Mouse (Mus musculus): ENCODE data around the gene Atg2b. TPM values are rescaled to one million over a fixed set of nuclear protein-coding genes. Genes with fewer than 3 reads are reported as not detected.

Gene Atg2b
- polyA plus RNA-seq, 1 experiment from 2014 or later = 8.4 TPM

- no peak overlapping the region for H3K4me3 ChIP-seq (replicated peaks; ENCODE audit: low read depth, low read length)
- no peaks in the 10 kb centered on the region for H3K9me3 ChIP-seq (replicated peaks; ENCODE audit: low read length)
- H3K9ac ChIP-seq (ENCODE audit: low read depth, low read length) = no peak overlapping the region
- DNase-seq (ENCODE audit: low spot score) (no peak), ATAC-seq (replicated peaks; ENCODE audit: low FRiP score, low read depth) (no peak)
- no peaks in the 10 kb centered on the region for H3K27me3 ChIP-seq (ENCODE audit: insufficient read depth, low read length)
- no peaks in the 10 kb centered on the region; the same call in 1 of the 2 replicates for H3K36me3 ChIP-seq (ENCODE audit: insufficient read depth, low read length)
- no peak for TF ChIP-seq CTCF (IDR thresholded peaks at IDR 0.05; ENCODE audit: low read depth)
- H3K27ac ChIP-seq = no peak overlapping the region
- peaks cover 2% of the 10 kb centered on the region; the same call in 1 of the 2 replicates for H3K4me1 ChIP-seq (replicated peaks; ENCODE audit: insufficient read depth, low read length)
- 89% methylated on average over 12 of the region's 12 CpGs for WGBS
- H3K4me2 ChIP-seq (ENCODE audit: low read length) = no peak overlapping the region
Measured at GRCm38 (mm10) chr12:105700433-105700832, 15.4 kb upstream of the Atg2b start.

DNA sequence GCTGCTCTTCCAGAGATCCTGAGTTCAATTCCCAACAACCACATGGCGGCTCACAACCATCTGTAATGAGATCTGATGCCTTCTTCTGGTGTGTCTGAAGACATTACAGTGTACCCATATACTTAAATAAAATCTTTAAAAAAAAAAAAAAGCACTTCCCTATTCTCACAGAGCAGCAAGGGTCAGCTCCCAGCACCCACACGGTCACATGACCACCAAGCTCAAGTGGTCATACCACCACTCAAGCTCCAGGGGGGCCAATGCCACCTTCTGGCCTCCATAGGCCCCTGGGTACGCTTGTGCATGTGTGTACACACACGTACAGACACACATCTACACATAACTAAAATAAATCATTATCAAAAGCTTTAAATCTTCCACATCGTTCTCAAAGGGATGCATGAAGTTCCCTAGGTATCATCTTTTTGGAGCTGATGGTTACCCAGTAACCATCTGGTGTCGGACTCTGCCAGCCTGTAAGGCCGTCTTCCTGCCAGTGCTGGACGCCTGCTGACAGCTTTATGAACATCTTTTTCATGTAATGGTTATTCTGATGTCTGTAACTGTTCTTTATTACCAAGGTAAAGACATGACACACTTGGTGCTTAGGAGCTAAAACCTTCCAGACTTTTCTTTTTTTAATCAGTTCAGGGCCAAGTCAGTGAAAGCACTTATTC is 12.2 kb upstream of the Atg2b start:
- Histone ChIP-seq H3K27me3 (ENCODE audit: insufficient read depth, low read length) (no peaks in the 10 kb centered on the region), H3K9ac (ENCODE audit: low read depth, low read length) (no peak overlapping the region), H3K4me3 (replicated peaks; ENCODE audit: low read depth, low read length) (no peak overlapping the region), H3K27ac (no peak overlapping the region), H3K9me3 (replicated peaks; ENCODE audit: low read length) (no peaks in the 10 kb centered on the region), H3K4me2 (ENCODE audit: low read length) (no peak overlapping the region), H3K36me3 (ENCODE audit: insufficient read depth, low read length) (no peaks in the 10 kb centered on the region; the same call in 1 of the 2 replicates), H3K4me1 (replicated peaks; ENCODE audit: insufficient read depth, low read length) (no peaks in the 10 kb centered on the region)
- 83% methylated on average over 8 of the region's 8 CpGs for WGBS
- ATAC-seq (replicated peaks; ENCODE audit: low FRiP score, low read depth) = no peak
- no peak for DNase-seq (ENCODE audit: low spot score)
- TF ChIP-seq CTCF (IDR thresholded peaks at IDR 0.05; ENCODE audit: low read depth) = no peak

DNA sequence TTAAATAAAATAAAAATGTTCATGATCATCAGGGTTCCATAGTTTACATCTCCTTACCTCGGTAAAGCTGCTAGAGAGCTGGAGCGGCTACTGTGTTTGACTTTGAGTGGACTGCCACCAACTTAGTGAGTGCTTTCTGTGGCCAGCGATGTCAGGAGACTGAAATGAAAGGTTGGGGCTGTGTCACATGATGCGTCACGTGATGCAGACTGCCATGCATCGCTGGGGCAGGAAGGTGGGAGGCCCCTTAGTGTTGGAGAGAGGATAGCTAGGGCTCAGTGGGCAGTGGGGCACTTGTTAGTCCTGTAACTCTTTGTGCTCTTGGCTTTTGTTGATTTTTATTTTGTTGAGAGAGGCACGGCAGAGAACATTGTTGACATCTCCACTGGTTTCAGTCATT is 10.8 kb upstream of the Atg2b start:
- TF ChIP-seq CTCF (IDR thresholded peaks at IDR 0.05; ENCODE audit: low read depth) = no peak
- no peak for ATAC-seq (replicated peaks; ENCODE audit: low FRiP score, low read depth)
- no peak overlapping the region for H3K4me2 ChIP-seq (ENCODE audit: low read length)
- H3K9me3 ChIP-seq (replicated peaks; ENCODE audit: low read length) = no peaks in the 10 kb centered on the region
- H3K27ac ChIP-seq = no peak overlapping the region
- H3K4me1 ChIP-seq (replicated peaks; ENCODE audit: insufficient read depth, low read length) = no peaks in the 10 kb centered on the region
- no peak overlapping the region for H3K4me3 ChIP-seq (replicated peaks; ENCODE audit: low read depth, low read length)
- 88% methylated on average over 7 of the region's 7 CpGs for WGBS
- H3K9ac ChIP-seq (ENCODE audit: low read depth, low read length) = no peak overlapping the region
- no peaks in the 10 kb centered on the region for H3K27me3 ChIP-seq (ENCODE audit: insufficient read depth, low read length)
- 0 out of 2 replicates have a peak, but pooled peaks cover 3% of the 10 kb centered on the region for H3K36me3 ChIP-seq (ENCODE audit: insufficient read depth, low read length)
- no peak for DNase-seq (ENCODE audit: low spot score)

- no peak for ATAC-seq (replicated peaks; ENCODE audit: low FRiP score, low read depth)
- Histone ChIP-seq H3K9me3 (replicated peaks; ENCODE audit: low read length) (no peaks in the 10 kb centered on the region), H3K4me1 (replicated peaks; ENCODE audit: insufficient read depth, low read length) (no peaks in the 10 kb centered on the region), H3K27me3 (ENCODE audit: insufficient read depth, low read length) (no peaks in the 10 kb centered on the region), H3K36me3 (ENCODE audit: insufficient read depth, low read length) (0 out of 2 replicates have a peak, but pooled peaks cover 7% of the 10 kb centered on the region), H3K9ac (ENCODE audit: low read depth, low read length) (no peak overlapping the region), H3K4me3 (replicated peaks; ENCODE audit: low read depth, low read length) (no peak overlapping the region), H3K27ac (no peak overlapping the region), H3K4me2 (ENCODE audit: low read length) (no peak overlapping the region)
- 93% methylated on average over 2 of the region's 2 CpGs for WGBS
- TF ChIP-seq CTCF (IDR thresholded peaks at IDR 0.05; ENCODE audit: low read depth) = no peak
- DNase-seq (ENCODE audit: low spot score) = no peak
Measured at GRCm38 (mm10) chr12:105694021-105694420, 9.0 kb upstream of the Atg2b start.

GRCm38 (mm10) chr12:105689435-105689834 is 4.4 kb upstream of the Atg2b start:
- Histone ChIP-seq H3K27ac (no peak overlapping the region), H3K4me1 (replicated peaks; ENCODE audit: insufficient read depth, low read length) (0 out of 2 replicates have a peak, but pooled peaks cover 10% of the 10 kb centered on the region), H3K4me3 (replicated peaks; ENCODE audit: low read depth, low read length) (no peak overlapping the region), H3K36me3 (ENCODE audit: insufficient read depth, low read length) (0 out of 2 replicates have a peak, but pooled peaks cover 7% of the 10 kb centered on the region), H3K9ac (ENCODE audit: low read depth, low read length) (no peak overlapping the region), H3K4me2 (ENCODE audit: low read length) (no peak overlapping the region), H3K27me3 (ENCODE audit: insufficient read depth, low read length) (no peaks in the 10 kb centered on the region), H3K9me3 (replicated peaks; ENCODE audit: low read length) (no peaks in the 10 kb centered on the region)
- DNase-seq (ENCODE audit: low spot score) (no peak), ATAC-seq (replicated peaks; ENCODE audit: low FRiP score, low read depth) (no peak)
- WGBS = 78% methylated on average over 13 of the region's 13 CpGs
- no peak for TF ChIP-seq CTCF (IDR thresholded peaks at IDR 0.05; ENCODE audit: low read depth)

- Histone ChIP-seq H3K4me3 (replicated peaks; ENCODE audit: low read depth, low read length) (no peak overlapping the region), H3K4me2 (ENCODE audit: low read length) (no peak overlapping the region), H3K9ac (ENCODE audit: low read depth, low read length) (no peak overlapping the region), H3K9me3 (replicated peaks; ENCODE audit: low read length) (no peaks in the 10 kb centered on the region), H3K36me3 (ENCODE audit: insufficient read depth, low read length) (0 out of 2 replicates have a peak, but pooled peaks cover 7% of the 10 kb centered on the region), H3K27me3 (ENCODE audit: insufficient read depth, low read length) (no peaks in the 10 kb centered on the region), H3K27ac (no peak overlapping the region), H3K4me1 (replicated peaks; ENCODE audit: insufficient read depth, low read length) (0 out of 2 replicates have a peak, but pooled peaks cover 11% of the 10 kb centered on the region)
- 84% methylated on average over 4 of the region's 4 CpGs for WGBS
- ATAC-seq (replicated peaks; ENCODE audit: low FRiP score, low read depth) (no peak), DNase-seq (ENCODE audit: low spot score) (no peak)
- TF ChIP-seq CTCF (IDR thresholded peaks at IDR 0.05; ENCODE audit: low read depth) = no peak
Measured at GRCm38 (mm10) chr12:105688546-105688945, 3.5 kb upstream of the Atg2b start.

Data from kidney, postnatal 0 days (tissue).